Mouse (Mus musculus) neural tube, embryonic 11.5 days (tissue): ENCODE results near the gene Adprhl1. TPM values are rescaled to one million over a fixed set of nuclear protein-coding genes. Genes with fewer than 3 reads are reported as not detected.

Experiments
- microRNA counts: library from miRNA; unstranded; fragments of <30 nt; microRNA quantifications from one replicate; lab custom pipeline; 2015
- microRNA-seq: library from miRNA; unstranded; fragments of <30 nt; microRNA quantifications from one replicate; pipeline ENCODE4, GENCODE M21; 2016
- polyA plus RNA-seq: library from polyadenylated mRNA; unstranded; fragments of >200 nt; fragmentation: Nextera tagmentation; extraction: Ambion mirVana; gene quantifications from 2 replicates; pipeline ENCODE4 v1.2.1, GENCODE M21; 2014

Gene Adprhl1
- polyA plus RNA-seq, 1 experiment from 2014 or later, result 0.61 TPM

MicroRNA genes within 50 kb of the gene (microRNA counts, 519-probe panel; counts per million panel counts)
- 171 counts per million, percentile 57 among the panel's probes with 10 or more counts for microRNA mmu-miR-1968 (lab: Ali Mortazavi, UCI)

Small RNA genes within 50 kb of the gene (microRNA-seq; reads per million reads assigned to microRNA genes)
- 12.2 reads per million, percentile 23 among the genes with 10 or more reads in this experiment for gene Mir1968

Other genes starting within 250 kb of the Adprhl1 start
- gene F7, start 228.1 kb downstream of the Adprhl1 start, polyA plus RNA-seq, result not detected in 2 replicates
- gene F10, start 216.9 kb downstream of the Adprhl1 start, polyA plus RNA-seq, result 0.69 and 0.78 TPM in 2 replicates
- 0.09 and 0.18 TPM in 2 replicates for gene Proz, start 193.2 kb downstream of the Adprhl1 start, polyA plus RNA-seq
- 52.9 and 53.4 TPM in 2 replicates for gene Pcid2, start 148.7 kb downstream of the Adprhl1 start, polyA plus RNA-seq
- gene Cul4a, start 148.5 kb downstream of the Adprhl1 start, polyA plus RNA-seq, result 90.2 and 99.5 TPM in 2 replicates
- gene Lamp1, start 95.0 kb downstream of the Adprhl1 start, polyA plus RNA-seq, result 258 and 279 TPM in 2 replicates
- gene Grtp1, start 53.5 kb downstream of the Adprhl1 start, polyA plus RNA-seq, result 13.5 and 13.8 TPM in 2 replicates
- 32.7 and 36.5 TPM in 2 replicates for gene Dcun1d2, start 34.0 kb upstream of the Adprhl1 start, polyA plus RNA-seq
- 34.7 and 35.1 TPM in 2 replicates for gene Tmco3, start 34.0 kb upstream of the Adprhl1 start, polyA plus RNA-seq
- 191 TPM in 2 replicates for gene Tfdp1, start 84.6 kb upstream of the Adprhl1 start, polyA plus RNA-seq
- gene Atp4b, start 142.7 kb upstream of the Adprhl1 start, polyA plus RNA-seq, result not detected in 2 replicates
- gene Grk1, start 150.9 kb upstream of the Adprhl1 start, polyA plus RNA-seq, result 0.04 TPM in 1 of 2 replicates, not detected in the other
- 0.38 and 0.39 TPM in 2 replicates for gene Tmem255b, start 181.0 kb upstream of the Adprhl1 start, polyA plus RNA-seq
- gene Gas6, start 240.3 kb upstream of the Adprhl1 start, polyA plus RNA-seq, result 6.5 and 6.7 TPM in 2 replicates